Mouse (Mus musculus) CH12.LX (cell line): ENCODE data around the gene N4bp2l1. TPM values are rescaled to one million over a fixed set of nuclear protein-coding genes. Genes with fewer than 3 reads are reported as not detected.

Experiments used
- DNase-seq: peaks from one replicate; pipeline ENCODE4 v3.0.0-alpha.2; 2013; ENCODE audit errors: extremely low read depth
- H3K27ac ChIP-seq: 2 replicates; pipeline ENCODE4 v1.5.1; 2012; ENCODE audit warnings: low read depth, mild to moderate bottlenecking, control low read depth, moderate library complexity; ENCODE audit not compliant: insufficient read depth
- H3K27me3 ChIP-seq: replicated peaks from 2 replicates; pipeline ENCODE3; 2012; ENCODE audit warnings: inconsistent platforms
- H3K36me3 ChIP-seq, 2 experiments: replicated peaks in 1 of 2; 2 replicates each; pipeline versions ENCODE3 to v1.6.1; 2012; ENCODE audit warnings: inconsistent platforms in 1 of 2, low read length in 1 of 2, mild to moderate bottlenecking in 1 of 2, mixed read lengths in 1 of 2, moderate library complexity in 1 of 2; ENCODE audit not compliant: control insufficient read depth in 1 of 2, insufficient read depth in 1 of 2
- H3K4me1 ChIP-seq, 2 experiments: 2 replicates each; pipeline ENCODE4 v1.6.1; 2012; ENCODE audit warnings: inconsistent platforms in 1 of 2, moderate library complexity in 1 of 2; ENCODE audit not compliant: insufficient read depth in 2 of 2, control insufficient read depth in 1 of 2
- H3K4me2 ChIP-seq: 2 replicates; pipeline ENCODE4 v1.6.1; 2012; ENCODE audit warnings: low read depth, mild to moderate bottlenecking, control low read depth; ENCODE audit not compliant: poor library complexity, insufficient read depth, severe bottlenecking
- H3K4me3 ChIP-seq, 3 experiments: fragments of 150-350 bp in 1 of 3; sonication (generic) in 1 of 3; replicated peaks in 1 of 3; 2 replicates each; pipeline versions ENCODE3 to v1.5.1; 2011 to 2012; ENCODE audit warnings: low read depth in 2 of 3, low read length in 2 of 3, mild to moderate bottlenecking in 2 of 3, moderate library complexity in 2 of 3, control low read depth in 1 of 3, improper control_type of control experiment in 1 of 3, inconsistent platforms in 1 of 3, mixed read lengths in 1 of 3; ENCODE audit not compliant: poor library complexity in 1 of 3
- H3K79me2 ChIP-seq: replicated peaks from 2 replicates; pipeline ENCODE4 v1.6.1; 2012; ENCODE audit warnings: mild to moderate bottlenecking, moderate library complexity; ENCODE audit not compliant: control insufficient read depth, poor library complexity, insufficient read depth, severe bottlenecking; ENCODE audit errors: extremely low read depth
- H3K9ac ChIP-seq: 2 replicates; pipeline ENCODE4 v1.6.1; 2012; ENCODE audit warnings: low read depth, mild to moderate bottlenecking, control low read depth, moderate library complexity; ENCODE audit not compliant: insufficient read depth
- H3K9me3 ChIP-seq: replicated peaks from 2 replicates; pipeline ENCODE3; 2012; ENCODE audit warnings: low read length, inconsistent platforms, mixed read lengths
- CHD1 ChIP-seq: IDR thresholded peaks from 2 replicates; pipeline ENCODE4 v1.6.1; 2012; ENCODE audit warnings: low read depth, low read length, improper control_type of control experiment, inconsistent platforms
- CTCF ChIP-seq, 2 experiments: IDR thresholded peaks in 1 of 2; conservative IDR thresholded peaks in 1 of 2; 2 replicates each; pipeline ENCODE4 v1.5.1; 2011 to 2012; ENCODE audit warnings: low read depth in 2 of 2, low read length in 2 of 2, improper control_type of control experiment in 1 of 2, inconsistent platforms in 1 of 2, mild to moderate bottlenecking in 1 of 2, moderate library complexity in 1 of 2
- E2F4 ChIP-seq: IDR thresholded peaks from 2 replicates; pipeline ENCODE4 v1.6.1; 2011; ENCODE audit warnings: low read depth, low read length, improper control_type of control experiment; ENCODE audit not compliant: insufficient replicate concordance
- ETS1 ChIP-seq: conservative IDR thresholded peaks from 2 replicates; pipeline ENCODE4 v1.6.1; 2012; ENCODE audit warnings: low read depth, mild to moderate bottlenecking, inconsistent platforms, low read length, improper control_type of control experiment, moderate library complexity
- GABPA ChIP-seq: IDR thresholded peaks from 2 replicates; pipeline ENCODE4 v1.6.1; 2012; ENCODE audit warnings: low read depth, low read length, improper control_type of control experiment, inconsistent platforms; ENCODE audit not compliant: insufficient replicate concordance
- HCFC1 ChIP-seq: IDR thresholded peaks from 2 replicates; pipeline ENCODE4 v1.6.1; 2012; ENCODE audit warnings: low read depth, mild to moderate bottlenecking, inconsistent platforms, low read length, improper control_type of control experiment
- IRF4 ChIP-seq: IDR thresholded peaks from 2 replicates; pipeline ENCODE4 v1.6.1; 2014; ENCODE audit warnings: low read depth, mild to moderate bottlenecking, inconsistent platforms, low read length, improper control_type of control experiment
- JUN ChIP-seq: IDR thresholded peaks from 2 replicates; pipeline ENCODE4 v1.6.1; 2011; ENCODE audit warnings: low read depth, mild to moderate bottlenecking, low read length, improper control_type of control experiment, moderate library complexity; ENCODE audit not compliant: insufficient read depth
- JUND ChIP-seq: conservative IDR thresholded peaks from 2 replicates; pipeline ENCODE4 v1.6.1; 2011; ENCODE audit warnings: low read depth, low read length, improper control_type of control experiment
- KAT2A ChIP-seq: IDR thresholded peaks from 2 replicates; pipeline ENCODE4 v1.6.1; 2012; ENCODE audit warnings: low read length, improper control_type of control experiment, inconsistent platforms; ENCODE audit not compliant: insufficient replicate concordance
- MAFK ChIP-seq: IDR thresholded peaks from 2 replicates; pipeline ENCODE4 v1.6.1; 2011; ENCODE audit warnings: low read length, improper control_type of control experiment; ENCODE audit not compliant: insufficient replicate concordance
- MAX ChIP-seq: IDR thresholded peaks from 2 replicates; pipeline ENCODE4 v1.6.1; 2011; ENCODE audit warnings: low read length, improper control_type of control experiment
- MYC ChIP-seq: IDR thresholded peaks from 2 replicates; pipeline ENCODE4 v1.6.1; 2011; ENCODE audit warnings: low read depth, mild to moderate bottlenecking, improper control_type of control experiment, low read length
- NELFE ChIP-seq: IDR thresholded peaks from 2 replicates; pipeline ENCODE4 v1.6.1; 2011; ENCODE audit warnings: low read depth, low read length, improper control_type of control experiment
- NRF1 ChIP-seq: IDR thresholded peaks from 2 replicates; pipeline ENCODE4 v1.6.1; 2014; ENCODE audit warnings: low read depth, mild to moderate bottlenecking, inconsistent platforms, low read length, improper control_type of control experiment, moderate library complexity
- PAX5 ChIP-seq: IDR thresholded peaks from 2 replicates; pipeline ENCODE4 v1.6.1; 2012; ENCODE audit warnings: low read length, inconsistent platforms, mixed read lengths
- RAD21 ChIP-seq: IDR thresholded peaks from 2 replicates; pipeline ENCODE4 v1.6.1; 2011; ENCODE audit warnings: low read depth, mild to moderate bottlenecking, low read length, improper control_type of control experiment, moderate library complexity
- RCOR1 ChIP-seq: conservative IDR thresholded peaks from 2 replicates; pipeline ENCODE4 v1.6.1; 2012; ENCODE audit warnings: low read depth, mild to moderate bottlenecking, inconsistent platforms, low read length, improper control_type of control experiment
- SIN3A ChIP-seq: IDR thresholded peaks from 2 replicates; pipeline ENCODE4 v1.6.1; 2012; ENCODE audit warnings: low read length, improper control_type of control experiment, inconsistent platforms
- SMC3 ChIP-seq: IDR thresholded peaks from 2 replicates; pipeline ENCODE4 v1.6.1; 2011; ENCODE audit warnings: low read depth, low read length, improper control_type of control experiment
- UBTF ChIP-seq: IDR thresholded peaks from 2 replicates; pipeline ENCODE4 v1.6.1; 2012; ENCODE audit warnings: low read depth, mild to moderate bottlenecking, inconsistent platforms, low read length, improper control_type of control experiment, moderate library complexity
- USF1 ChIP-seq: IDR thresholded peaks from 2 replicates; pipeline ENCODE4 v1.6.1; 2014; ENCODE audit warnings: low read depth, mild to moderate bottlenecking, inconsistent platforms, low read length, improper control_type of control experiment
- ZC3H11A ChIP-seq: IDR thresholded peaks from 2 replicates; pipeline ENCODE4 v1.6.1; 2012; ENCODE audit warnings: low read depth, mild to moderate bottlenecking, inconsistent platforms, low read length, improper control_type of control experiment
- ZKSCAN1 ChIP-seq: IDR thresholded peaks from 2 replicates; pipeline ENCODE4 v1.6.1; 2012; ENCODE audit warnings: low read depth, inconsistent platforms, low read length, improper control_type of control experiment, borderline replicate concordance
- dilution Hi-C: fragments of 300-500 bp; cut with MboI; formaldehyde crosslinking; loops from 2 replicates; pipeline ENCODE4 v1.14.3; 2020; ENCODE audit warnings: low sequenced_read_pairs; ENCODE audit not compliant: extremely low pct_unique_long_range_greater_than_20kb, extremely low pct_ligation_motif_present
- in situ Hi-C: fragments of 300-500 bp; cut with MboI; formaldehyde crosslinking; loops from 3 replicates; pipeline ENCODE4 v1.14.3; 2019; ENCODE audit warnings: low sequenced_read_pairs, low pct_ligation_motif_present, low pct_unique_long_range_greater_than_20kb, mixed read lengths
- polyA plus RNA-seq: library from polyadenylated mRNA; unstranded; fragments of >175 nt; gene quantifications from 2 replicates; pipeline ENCODE4 v1.2.1, GENCODE M21; 2012; ENCODE audit warnings: low read depth; ENCODE audit not compliant: insufficient read length
- total RNA-seq, 2 experiments: library from RNA; depleted of rRNA; stranded (reverse); fragments of 300-350 nt in 1 of 2; fragments of >200 nt in 1 of 2; gene quantifications; 2 replicates each; pipeline ENCODE4 v1.2.3; 2012 to 2014

Gene N4bp2l1
- total and polyA plus RNA-seq, 3 experiments = 9.5 to 18.6 (median 10.2) TPM

- no peak for DNase-seq
- in situ Hi-C loops = no loop called here
- H3K36me3 ChIP-seq = peaks cover 2 to 7% of the 10 kb centered on the region in 2 experiments
- no peaks in the 10 kb centered on the region for H3K9me3 ChIP-seq
- H3K4me2 ChIP-seq = no peak overlapping the region
- dilution Hi-C loops = no loop called here
- no peaks in the 10 kb centered on the region for H3K27me3 ChIP-seq
- H3K4me3 ChIP-seq = no peak overlapping the region
- peaks cover 3 to 50% of the 10 kb centered on the region in 2 experiments for H3K4me1 ChIP-seq
- TF ChIP-seq MYC = no peak
- TF ChIP-seq RCOR1 = no peak
- no peak for TF ChIP-seq MAFK
- TF ChIP-seq USF1 = no peak
- TF ChIP-seq ETS1 = no peak
- no peak for TF ChIP-seq CTCF (conservative IDR thresholded peaks at IDR 0.05 in 1 of 2, IDR thresholded peaks at IDR 0.05 in 1 of 2; ENCODE audit: low read depth in 2 of 2, low read length in 2 of 2)
- TF ChIP-seq GABPA = no peak
- TF ChIP-seq IRF4 = no peak
- TF ChIP-seq CHD1 = no peak
- TF ChIP-seq SMC3 = no peak
- no peak overlapping the region for H3K9ac ChIP-seq
- peak overlapping the region; percentile 24 for H3K27ac ChIP-seq
- H3K79me2 ChIP-seq = no peaks in the 10 kb centered on the region
Measured at GRCm38 (mm10) chr5:150600554-150601440, 3.8 kb upstream of the N4bp2l1 start.

GRCm38 (mm10) chr5:150599301-150600294, 2.6 kb upstream of the N4bp2l1 start:
- no peak overlapping the region for H3K4me2 ChIP-seq
- H3K9me3 ChIP-seq = no peaks in the 10 kb centered on the region
- dilution Hi-C loops = no loop called here
- no peaks in the 10 kb centered on the region for H3K79me2 ChIP-seq
- no peak overlapping the region for H3K9ac ChIP-seq
- H3K27ac ChIP-seq = no peak overlapping the region
- no peaks in the 10 kb centered on the region for H3K27me3 ChIP-seq
- H3K36me3 ChIP-seq = peaks cover 2 to 7% of the 10 kb centered on the region in 2 experiments
- no peak overlapping the region for H3K4me3 ChIP-seq
- peaks cover 3 to 52% of the 10 kb centered on the region in 2 experiments for H3K4me1 ChIP-seq
- no peak for DNase-seq
- in situ Hi-C loops = no loop called here
- no peak for TF ChIP-seq ETS1
- TF ChIP-seq MAX = no peak
- no peak for TF ChIP-seq ZKSCAN1
- no peak for TF ChIP-seq ZC3H11A
- TF ChIP-seq MAFK = no peak
- no peak for TF ChIP-seq JUN
- TF ChIP-seq HCFC1 = no peak
- no peak for TF ChIP-seq SIN3A
- no peak for TF ChIP-seq UBTF
- no peak for TF ChIP-seq JUND
- TF ChIP-seq CHD1 = no peak
- TF ChIP-seq NRF1 = no peak
- TF ChIP-seq NELFE = no peak
- no peak for TF ChIP-seq E2F4
- no peak for TF ChIP-seq USF1
- TF ChIP-seq PAX5 = no peak
- no peak for TF ChIP-seq CTCF (conservative IDR thresholded peaks at IDR 0.05 in 1 of 2, IDR thresholded peaks at IDR 0.05 in 1 of 2; ENCODE audit: low read depth in 2 of 2, low read length in 2 of 2)
- TF ChIP-seq KAT2A = no peak
- no peak for TF ChIP-seq MYC
- TF ChIP-seq RAD21 = no peak
- TF ChIP-seq, all 38 proteins: peak for 0
